In genomic region chr3:149291473-149291872, GRCm38 (mm10) we compare ENCODE assay signal across 20 mouse cellular contexts.
DNase-seq lines count a peak whose midpoint lies in the region; ATAC-seq and TF ChIP-seq lines count a peak whose summit lies in the region.
"Had no signal": no experiment of that assay in that cellular context is flagged by ENCODE, and none has a peak within 500 bp of the region (broad histone marks: within the 10 kb centered on the region; RNA-seq: fewer than 3 reads in every experiment).

No protein-coding gene starts in this region.

- no peak overlapping the region for H3K4me3 ChIP-seq in forebrain, embryonic 12.5 days (replicated peaks)
- H3K4me3 ChIP-seq in forebrain, embryonic 15.5 days: no peak overlapping the region
- no peak overlapping the region for H3K4me3 ChIP-seq in lung, embryonic 14.5 days (ENCODE audit: low read depth, low read length)
- no peak overlapping the region for H3K4me3 ChIP-seq in midbrain, embryonic 13.5 days (replicated peaks)
- H3K4me3 ChIP-seq: embryonic facial prominence, embryonic 10.5 days; heart, embryonic 10.5 days; hindbrain, embryonic 15.5 days had no signal

- peaks cover 10% of the 10 kb centered on the region; the same call in 1 of the 2 replicates for H3K27me3 ChIP-seq in forebrain, embryonic 12.5 days
- no peaks in the 10 kb centered on the region for H3K27me3 ChIP-seq in forebrain, embryonic 15.5 days
- H3K27me3 ChIP-seq in lung, embryonic 14.5 days (ENCODE audit: insufficient read depth, low read length): no peaks in the 10 kb centered on the region
- 0 out of 2 replicates have a peak, but pooled peaks cover 5% of the 10 kb centered on the region for H3K27me3 ChIP-seq in midbrain, embryonic 13.5 days

- no peak overlapping the region for H3K9ac ChIP-seq in forebrain, embryonic 12.5 days
- H3K9ac ChIP-seq in forebrain, embryonic 15.5 days (replicated peaks): no peak overlapping the region
- H3K9ac ChIP-seq in lung, embryonic 14.5 days: no peak overlapping the region
- H3K9ac ChIP-seq in midbrain, embryonic 13.5 days (replicated peaks): no peak overlapping the region
- H3K9ac ChIP-seq: hindbrain, embryonic 15.5 days had no signal

- H3K27ac ChIP-seq in forebrain, embryonic 12.5 days: 0 out of 2 replicates have a peak overlapping the region, but pooled peaks have one; percentile 31
- no peak overlapping the region for H3K27ac ChIP-seq in forebrain, embryonic 15.5 days (replicated peaks)
- H3K27ac ChIP-seq in lung, embryonic 14.5 days (ENCODE audit: low read depth): no peak overlapping the region
- peak overlapping the region; percentile 22 for H3K27ac ChIP-seq in midbrain, embryonic 13.5 days
- H3K27ac ChIP-seq: embryonic facial prominence, embryonic 10.5 days; heart, embryonic 10.5 days; hindbrain, embryonic 15.5 days had no signal

- peak; percentile 32 for DNase-seq in lung, embryonic 14.5 days
- no peak for DNase-seq in lung, adult 18-20 months
- DNase-seq in layer of hippocampus, adult 9-10 months (ENCODE audit: low spot score): no peak
- DNase-seq in adipocyte (ENCODE audit: low spot score): no peak
- DNase-seq: adrenal gland, adult 8-10 months; adrenal gland, postnatal 36 days; cerebellum, adult 11 months; cerebellum, adult 9-11 months; cerebellum, postnatal 36 days; gastrocnemius, postnatal 36 days; heart, adult 18-20 months; heart, postnatal 14 days; kidney, adult 11 months had no signal

- WGBS in forebrain, embryonic 12.5 days: 12% methylated on average over 7 of the region's 7 CpGs
- WGBS in forebrain, embryonic 15.5 days: 7% methylated on average over 7 of the region's 7 CpGs
- WGBS in lung, embryonic 14.5 days: 57% methylated on average over 7 of the region's 7 CpGs
- WGBS in midbrain, embryonic 13.5 days: 8% methylated on average over 7 of the region's 7 CpGs

- no peaks in the 10 kb centered on the region for H3K9me3 ChIP-seq in forebrain, embryonic 12.5 days
- no peaks in the 10 kb centered on the region for H3K9me3 ChIP-seq in forebrain, embryonic 15.5 days
- H3K9me3 ChIP-seq in lung, embryonic 14.5 days (ENCODE audit: low read depth, low read length): no peaks in the 10 kb centered on the region
- H3K9me3 ChIP-seq in midbrain, embryonic 13.5 days: no peaks in the 10 kb centered on the region
- H3K9me3 ChIP-seq: embryonic facial prominence, embryonic 10.5 days; heart, embryonic 10.5 days; hindbrain, embryonic 15.5 days had no signal

- peaks cover 47% of the 10 kb centered on the region for H3K4me1 ChIP-seq in forebrain, embryonic 12.5 days
- H3K4me1 ChIP-seq in forebrain, embryonic 15.5 days: peaks cover 17% of the 10 kb centered on the region
- no peaks in the 10 kb centered on the region for H3K4me1 ChIP-seq in lung, embryonic 14.5 days (ENCODE audit: insufficient read depth)
- peaks cover 45% of the 10 kb centered on the region for H3K4me1 ChIP-seq in midbrain, embryonic 13.5 days (replicated peaks)
- H3K4me1 ChIP-seq: heart, embryonic 10.5 days had no signal

- TF ChIP-seq CTCF in lung, embryonic 14.5 days (IDR thresholded peaks at IDR 0.05; ENCODE audit: low read depth): no peak

- no peaks in the 10 kb centered on the region for H3K36me3 ChIP-seq in forebrain, embryonic 12.5 days (replicated peaks)
- no peaks in the 10 kb centered on the region for H3K36me3 ChIP-seq in forebrain, embryonic 15.5 days
- no peaks in the 10 kb centered on the region for H3K36me3 ChIP-seq in lung, embryonic 14.5 days (ENCODE audit: insufficient read depth)
- no peaks in the 10 kb centered on the region for H3K36me3 ChIP-seq in midbrain, embryonic 13.5 days
- H3K36me3 ChIP-seq: embryonic facial prominence, embryonic 10.5 days; heart, embryonic 10.5 days; hindbrain, embryonic 15.5 days had no signal

- H3K4me2 ChIP-seq in forebrain, embryonic 12.5 days: no peak overlapping the region
- H3K4me2 ChIP-seq in forebrain, embryonic 15.5 days (replicated peaks): no peak overlapping the region
- H3K4me2 ChIP-seq in lung, embryonic 14.5 days: no peak overlapping the region
- H3K4me2 ChIP-seq in midbrain, embryonic 13.5 days (replicated peaks): no peak overlapping the region
- H3K4me2 ChIP-seq: hindbrain, embryonic 15.5 days had no signal

- ATAC-seq in forebrain, embryonic 12.5 days (ENCODE audit: low FRiP score): no peak
- ATAC-seq in forebrain, embryonic 15.5 days (replicated peaks): no peak
- ATAC-seq in lung, embryonic 14.5 days (ENCODE audit: insufficient read depth): no peak
- peak; percentile 41 for ATAC-seq in CD4-positive, CD25-positive, alpha-beta regulatory T cell, adult 4 months
- ATAC-seq in midbrain, embryonic 13.5 days: no peak

Comparison
In these comparisons a context has a peak if more than half of its experiments do, and no peak if none do; other contexts are left out.
1. H3K27ac ChIP-seq: peak in forebrain, embryonic 12.5 days (single experiment) and midbrain, embryonic 13.5 days (single experiment); none in forebrain, embryonic 15.5 days (single experiment) and lung, embryonic 14.5 days (single experiment).